Mouse (Mus musculus): ENCODE results near the gene Bloc1s5. TPM values are rescaled to one million over a fixed set of nuclear protein-coding genes. Genes with fewer than 3 reads are reported as not detected.

Gene Bloc1s5
- polyA plus RNA-seq, 1 experiment from 2014 or later, result 20.1 TPM

DNA sequence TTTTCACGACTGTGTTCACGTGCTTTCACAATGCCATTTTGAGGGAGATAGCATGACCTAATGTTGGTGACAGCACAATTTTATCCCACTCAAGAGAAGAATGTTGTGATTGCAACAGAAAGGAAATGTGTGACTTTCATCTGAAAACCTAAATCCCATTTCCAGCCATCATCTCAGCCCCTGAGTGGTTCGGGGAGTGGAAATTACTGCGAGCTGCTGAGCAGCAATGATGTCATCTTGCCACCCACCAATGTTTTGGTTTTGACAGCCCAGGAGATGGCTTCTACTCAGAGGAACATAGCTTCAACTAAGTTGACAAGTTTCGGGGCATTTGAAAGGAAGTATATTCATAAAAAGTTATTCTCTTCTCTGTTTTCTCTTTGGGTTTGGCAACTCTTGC is 87.2 kb downstream of the Bloc1s5 start:
- no peaks in the 10 kb centered on the region for H3K27me3 ChIP-seq
- H3K27ac ChIP-seq, result no peak overlapping the region
- no peak for ATAC-seq (replicated peaks; ENCODE audit: low FRiP score)
- H3K4me3 ChIP-seq (replicated peaks), result no peak overlapping the region
- H3K4me1 ChIP-seq, result no peaks in the 10 kb centered on the region
- no peak overlapping the region for H3K9ac ChIP-seq
- WGBS, result 83% methylated on average over 5 of the region's 5 CpGs
- H3K9me3 ChIP-seq (replicated peaks), result no peaks in the 10 kb centered on the region
- H3K36me3 ChIP-seq, result no peaks in the 10 kb centered on the region
- H3K4me2 ChIP-seq, result no peak overlapping the region

DNA sequence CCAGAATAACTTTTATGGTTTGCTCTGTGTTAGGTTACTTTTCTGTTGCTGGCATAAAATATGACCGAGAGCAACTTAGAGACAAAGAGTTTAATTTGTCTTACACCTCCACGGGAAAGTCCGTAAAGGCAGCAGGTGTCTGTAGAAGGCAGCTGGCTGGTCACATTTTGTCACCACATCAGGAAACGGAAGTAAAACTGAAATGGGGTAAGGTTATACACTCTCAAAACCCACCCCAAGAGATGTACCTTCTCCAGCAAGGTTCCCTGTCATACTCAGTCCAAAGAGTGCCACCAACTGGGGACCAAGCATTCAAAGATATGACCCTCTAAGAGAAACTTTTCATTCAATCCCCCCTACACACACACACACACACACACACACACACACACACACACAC is 88.2 kb downstream of the Bloc1s5 start:
- no peaks in the 10 kb centered on the region for H3K36me3 ChIP-seq

DNA sequence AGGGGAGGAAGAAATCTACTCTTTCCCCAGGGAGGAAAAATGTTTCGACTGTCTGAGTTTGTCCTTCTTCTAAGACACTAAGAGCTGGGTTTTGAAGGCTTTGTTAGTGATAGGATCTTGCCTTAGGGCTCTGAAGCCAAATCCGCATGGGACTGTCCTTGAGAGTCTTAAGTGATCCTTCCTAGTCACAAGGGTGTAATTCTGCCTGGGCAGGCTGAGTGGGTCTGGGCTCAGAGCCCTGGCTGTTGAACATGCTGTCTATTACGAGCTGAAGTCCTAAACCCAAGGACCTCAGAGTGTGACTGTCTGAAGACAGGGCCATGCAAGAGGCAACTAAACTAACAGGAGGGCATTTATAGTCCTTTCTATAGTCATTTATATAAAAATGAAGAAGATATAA is 89.4 kb downstream of the Bloc1s5 start:
- Histone ChIP-seq H3K4me1 (no peaks in the 10 kb centered on the region), H3K36me3 (no peaks in the 10 kb centered on the region), H3K27me3 (no peaks in the 10 kb centered on the region), H3K27ac (no peak overlapping the region), H3K9me3 (replicated peaks) (no peaks in the 10 kb centered on the region), H3K4me2 (no peak overlapping the region), H3K9ac (no peak overlapping the region), H3K4me3 (replicated peaks) (no peak overlapping the region)
- WGBS, result 68% methylated on average over 3 of the region's 3 CpGs
- ATAC-seq (replicated peaks; ENCODE audit: low FRiP score), result no peak

More for the DNA sequence above, 88.2 kb downstream of the Bloc1s5 start:
- H3K9ac ChIP-seq, result no peak overlapping the region
- ATAC-seq (replicated peaks; ENCODE audit: low FRiP score), result no peak
- H3K4me2 ChIP-seq, result no peak overlapping the region
- no peak overlapping the region for H3K4me3 ChIP-seq (replicated peaks)
- no peaks in the 10 kb centered on the region for H3K27me3 ChIP-seq
- no peaks in the 10 kb centered on the region for H3K9me3 ChIP-seq (replicated peaks)
- no peak overlapping the region for H3K27ac ChIP-seq
- H3K4me1 ChIP-seq, result no peaks in the 10 kb centered on the region
- 69% methylated on average over 4 of the region's 4 CpGs for WGBS

DNA sequence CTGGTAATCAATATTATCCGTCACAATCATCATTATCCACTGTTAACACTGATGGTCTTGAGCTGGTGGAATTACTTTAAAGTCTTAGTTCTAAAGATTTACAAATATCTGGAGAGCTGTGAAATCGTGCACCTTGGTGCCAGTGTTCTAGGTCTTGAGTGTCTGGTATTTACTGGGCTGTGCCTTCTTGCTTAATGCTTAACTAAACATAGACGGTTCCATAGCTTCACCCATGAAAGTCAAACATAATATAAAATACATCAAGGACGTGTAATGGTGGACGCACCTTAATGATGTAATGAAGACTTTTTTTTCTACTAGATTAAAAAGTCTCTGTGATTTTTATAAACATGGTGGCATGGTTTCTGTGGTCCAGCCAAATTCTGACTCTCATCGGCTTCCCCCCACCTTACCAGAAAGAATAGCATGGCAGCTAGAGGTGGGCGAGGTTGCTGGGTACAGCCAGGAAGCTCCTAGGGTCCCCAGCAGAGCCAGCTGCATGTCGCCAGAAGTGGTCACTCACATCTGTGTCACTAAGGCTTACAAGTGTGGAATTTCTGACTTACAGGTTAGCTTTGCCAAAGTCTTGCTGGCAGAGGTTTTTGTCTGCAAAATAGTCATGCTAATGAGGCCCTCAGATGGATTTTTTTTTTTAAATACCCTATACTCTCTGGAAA is 90.0 kb downstream of the Bloc1s5 start:
- H3K27ac ChIP-seq, result no peak overlapping the region
- no peak overlapping the region for H3K4me3 ChIP-seq (replicated peaks)
- no peaks in the 10 kb centered on the region for H3K27me3 ChIP-seq
- no peaks in the 10 kb centered on the region for H3K36me3 ChIP-seq
- no peak for ATAC-seq (replicated peaks; ENCODE audit: low FRiP score)
- no peak overlapping the region for H3K9ac ChIP-seq
- H3K4me1 ChIP-seq, result no peaks in the 10 kb centered on the region
- no peaks in the 10 kb centered on the region for H3K9me3 ChIP-seq (replicated peaks)
- no peak overlapping the region for H3K4me2 ChIP-seq
- WGBS, result 83% methylated on average over 8 of the region's 8 CpGs

DNA sequence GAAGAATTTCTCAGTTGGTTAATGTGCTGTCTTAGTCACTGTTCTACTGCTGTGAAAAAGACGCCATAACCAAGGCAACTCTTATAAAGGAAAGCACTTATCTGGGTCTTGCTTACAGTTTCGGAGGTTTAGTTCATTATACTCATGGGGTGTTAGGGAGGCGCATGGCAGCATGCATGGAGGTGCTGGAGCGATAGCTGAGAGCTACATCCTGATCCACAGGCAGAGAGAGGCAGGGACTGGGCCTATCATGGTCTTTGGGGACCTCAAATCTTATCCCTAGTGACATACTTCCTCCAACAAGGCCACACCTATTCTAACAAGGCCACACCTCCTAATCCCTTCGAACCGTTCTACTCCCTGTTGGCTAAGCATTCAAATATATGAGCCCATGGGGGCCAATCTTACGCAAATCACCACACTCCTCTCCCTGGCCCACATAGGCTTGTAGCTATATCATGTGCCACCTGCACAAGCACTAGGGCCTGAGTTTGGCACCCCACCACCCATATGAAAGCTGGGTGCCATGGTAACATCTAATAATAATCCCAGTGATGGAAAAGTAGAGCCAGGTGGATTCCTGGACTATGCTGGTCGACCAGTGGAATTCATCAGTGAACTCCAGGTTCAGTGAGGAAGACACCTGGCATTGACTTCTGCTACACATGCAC is 91.3 kb downstream of the Bloc1s5 start:
- no peak overlapping the region for H3K4me2 ChIP-seq
- H3K27me3 ChIP-seq, result no peaks in the 10 kb centered on the region
- no peak for ATAC-seq (replicated peaks; ENCODE audit: low FRiP score)
- no peak overlapping the region for H3K4me3 ChIP-seq (replicated peaks)
- H3K36me3 ChIP-seq, result no peaks in the 10 kb centered on the region
- no peaks in the 10 kb centered on the region for H3K4me1 ChIP-seq
- H3K27ac ChIP-seq, result no peak overlapping the region
- H3K9me3 ChIP-seq (replicated peaks), result no peaks in the 10 kb centered on the region
- WGBS, result 92% methylated on average over 8 of the region's 8 CpGs
- H3K9ac ChIP-seq, result no peak overlapping the region

Other genes starting within 250 kb of the Bloc1s5 start
- gene Txndc5, start 106.3 kb downstream of the Bloc1s5 start, polyA plus RNA-seq (2015; fragmentation: Nextera tagmentation; extraction: Ambion mirVana), result 264 and 277 TPM in 2 replicates
- 53.9 and 55.7 TPM in 2 replicates for gene Eef1e1, start 23.9 kb upstream of the Bloc1s5 start, polyA plus RNA-seq (2015; fragmentation: Nextera tagmentation; extraction: Ambion mirVana)